Comparison of ENCODE assay signal across 8 mouse cellular contexts in the genomic region with DNA sequence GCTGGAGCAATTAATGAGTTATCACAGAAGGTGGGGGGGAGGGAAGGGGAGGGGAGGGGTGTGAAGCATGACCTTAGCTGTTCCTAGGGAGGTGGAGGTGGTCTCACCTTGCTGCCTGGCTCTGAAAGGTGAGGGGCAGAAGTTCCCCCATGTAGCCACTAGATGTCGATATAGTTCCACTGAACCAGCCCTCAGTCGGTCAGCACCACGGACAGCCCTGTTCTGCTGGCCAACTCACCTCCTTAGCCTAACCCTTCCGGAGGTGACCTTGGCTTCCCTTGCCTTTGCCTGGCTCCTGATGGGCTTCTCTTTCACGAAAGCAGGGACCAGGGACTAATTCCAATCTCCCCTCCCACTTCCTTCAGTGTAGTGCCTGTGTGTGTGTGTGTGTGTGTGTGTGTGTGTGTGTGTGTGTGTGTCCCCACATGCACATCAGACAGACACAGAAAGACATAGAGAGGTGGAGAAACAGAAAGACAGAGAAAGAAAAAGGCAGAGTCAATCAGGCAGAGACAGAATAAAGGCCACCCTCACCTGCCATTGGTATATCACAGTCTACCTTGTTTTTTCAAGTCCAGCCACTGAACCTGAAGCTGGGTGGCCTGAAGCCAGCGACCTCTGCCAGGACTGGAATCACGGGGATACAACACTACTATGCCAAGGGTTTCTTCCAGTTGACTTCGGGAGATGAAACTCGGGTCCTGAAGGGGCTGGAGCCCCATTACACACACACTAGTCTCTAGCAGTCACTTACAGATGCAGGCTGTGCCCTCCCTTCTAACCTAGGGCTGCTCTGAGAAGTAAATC.
A peak's percentile ranks its signal among the peaks of the same experiment; 100 is the strongest.
DNase-seq lines count a peak whose midpoint lies in the region; ATAC-seq and TF ChIP-seq lines count a peak whose summit lies in the region.

No protein-coding gene starts in this region.

- peak; percentile 68 for TF ChIP-seq RAD21 in MEL (IDR thresholded peaks at IDR 0.05; ENCODE audit: low read depth, low read length)

- peak; percentile 62 for DNase-seq in 416B (ENCODE audit: low read depth)
- peak; percentile 49 for DNase-seq in MEL (ENCODE audit: low read depth, low spot score)
- peak; percentile 78 for DNase-seq in cerebellum, adult 11-12 months
- DNase-seq in forebrain, postnatal 0 days: peak; percentile 63
- peak; percentile 73 for DNase-seq in induced T-regulatory cell, adult 2 months (ENCODE audit: low read depth)
- peak; percentile 69 for DNase-seq in liver, postnatal 0 days
- peak; percentile 71 for DNase-seq in neural tube, embryonic 11.5 days (ENCODE audit: low spot score)
- peak; percentile 58 for DNase-seq in thymus, postnatal 4 days

- H3K36me3 ChIP-seq in MEL (ENCODE audit: control insufficient read depth in 1 of 2, insufficient read depth in 2 of 2, low read length in 2 of 2): no peaks in the 10 kb centered on the region
- no peaks in the 10 kb centered on the region for H3K36me3 ChIP-seq in forebrain, postnatal 0 days (ENCODE audit: insufficient read depth)
- H3K36me3 ChIP-seq in liver, postnatal 0 days (replicated peaks; ENCODE audit: insufficient read depth, low read length): no peaks in the 10 kb centered on the region
- no peaks in the 10 kb centered on the region for H3K36me3 ChIP-seq in neural tube, embryonic 11.5 days (ENCODE audit: control insufficient read depth, insufficient read depth, low read length)

- 31% methylated on average over 9 of the region's 9 CpGs for WGBS in forebrain, postnatal 0 days
- 28% methylated on average over 9 of the region's 9 CpGs for WGBS in liver, postnatal 0 days (ENCODE audit: insufficient replicate concordance)
- WGBS in neural tube, embryonic 11.5 days: 36% methylated on average over 9 of the region's 9 CpGs

- no peaks in the 10 kb centered on the region for H3K4me1 ChIP-seq in MEL (ENCODE audit: control insufficient read depth in 1 of 2, insufficient read depth in 2 of 2, low read length in 2 of 2)
- H3K4me1 ChIP-seq in forebrain, postnatal 0 days (ENCODE audit: insufficient read depth): no peaks in the 10 kb centered on the region
- H3K4me1 ChIP-seq in liver, postnatal 0 days (ENCODE audit: insufficient read depth): no peaks in the 10 kb centered on the region
- no peaks in the 10 kb centered on the region for H3K4me1 ChIP-seq in neural tube, embryonic 11.5 days (ENCODE audit: control insufficient read depth, insufficient read depth, low read length)

- TF ChIP-seq POLR2A in MEL (IDR thresholded peaks at IDR 0.05; ENCODE audit: control insufficient read depth in 1 of 2, insufficient read depth in 1 of 2, low read depth in 1 of 2, low read length in 2 of 2, poor library complexity in 1 of 2): no peak

- H3K9ac ChIP-seq in MEL (ENCODE audit: control insufficient read depth, low read depth, low read length, poor library complexity, severe bottlenecking): no peak overlapping the region
- no peak overlapping the region for H3K9ac ChIP-seq in forebrain, postnatal 0 days
- no peak overlapping the region for H3K9ac ChIP-seq in liver, postnatal 0 days (replicated peaks)
- H3K9ac ChIP-seq in neural tube, embryonic 11.5 days (ENCODE audit: low read length): no peak overlapping the region

- TF ChIP-seq EP300 in MEL (IDR thresholded peaks at IDR 0.05; ENCODE audit: low read depth in 1 of 2, low read length in 2 of 2): no peak
- TF ChIP-seq EP300 in liver, postnatal 0 days (IDR thresholded peaks at IDR 0.05; ENCODE audit: low read depth): no peak

- no peak overlapping the region for H3K4me3 ChIP-seq in MEL (ENCODE audit: control insufficient read depth in 1 of 2, insufficient read depth in 1 of 2, low read depth in 2 of 2, low read length in 2 of 2)
- H3K4me3 ChIP-seq in forebrain, postnatal 0 days (ENCODE audit: low read depth, low read length): no peak overlapping the region
- no peak overlapping the region for H3K4me3 ChIP-seq in liver, postnatal 0 days (ENCODE audit: low read depth, low read length)
- H3K4me3 ChIP-seq in neural tube, embryonic 11.5 days (ENCODE audit: low read depth, low read length): no peak overlapping the region

- no peak overlapping the region for H3K27ac ChIP-seq in MEL (ENCODE audit: control insufficient read depth, low read depth, low read length)
- no peak overlapping the region for H3K27ac ChIP-seq in forebrain, postnatal 0 days (ENCODE audit: low read depth, low read length)
- H3K27ac ChIP-seq in liver, postnatal 0 days (ENCODE audit: low read depth): no peak overlapping the region
- H3K27ac ChIP-seq in neural tube, embryonic 11.5 days (ENCODE audit: low read depth, low read length): no peak overlapping the region

- no peaks in the 10 kb centered on the region for H3K27me3 ChIP-seq in MEL (ENCODE audit: control insufficient read depth in 1 of 2, insufficient read depth in 2 of 2, low read length in 2 of 2)
- no peaks in the 10 kb centered on the region for H3K27me3 ChIP-seq in forebrain, postnatal 0 days (ENCODE audit: insufficient read depth, low read length)
- no peaks in the 10 kb centered on the region for H3K27me3 ChIP-seq in liver, postnatal 0 days (ENCODE audit: insufficient read depth, low read length)
- no peaks in the 10 kb centered on the region for H3K27me3 ChIP-seq in neural tube, embryonic 11.5 days (ENCODE audit: control insufficient read depth, insufficient read depth, low read length)

- peak; percentile 33 for ATAC-seq in forebrain, postnatal 0 days
- peak; percentile 50 for ATAC-seq in liver, postnatal 0 days
- ATAC-seq in neural tube, embryonic 11.5 days (ENCODE audit: insufficient read depth, low FRiP score, low TSS enrichment): 0 out of 2 replicates have a peak, but pooled peaks have one; percentile 46

- H3K79me2 ChIP-seq in MEL (ENCODE audit: control insufficient read depth, insufficient read depth, low read length, poor library complexity): no peaks in the 10 kb centered on the region

- peak overlapping the region; percentile 22; the same call in 1 of the 2 replicates for H3K4me2 ChIP-seq in forebrain, postnatal 0 days (ENCODE audit: low read depth)
- no peak overlapping the region for H3K4me2 ChIP-seq in liver, postnatal 0 days (ENCODE audit: low read depth, low read length)
- no peak overlapping the region for H3K4me2 ChIP-seq in neural tube, embryonic 11.5 days (ENCODE audit: low read depth)

- peak; percentile 60 to 97 (median 66) for TF ChIP-seq CTCF in MEL (IDR thresholded peaks at IDR 0.05 in 2 of 3, conservative IDR thresholded peaks at IDR 0.05 in 1 of 3; ENCODE audit: control insufficient read depth in 1 of 3, insufficient read depth in 1 of 3, low read depth in 2 of 3, low read length in 3 of 3, poor library complexity in 1 of 3, severe bottlenecking in 1 of 3)
- peak; percentile 99 for TF ChIP-seq CTCF in forebrain, postnatal 0 days (IDR thresholded peaks at IDR 0.05; ENCODE audit: low read depth)
- TF ChIP-seq CTCF in liver, postnatal 0 days (IDR thresholded peaks at IDR 0.05; ENCODE audit: low read depth): peak; percentile 98

- no peaks in the 10 kb centered on the region for H3K9me3 ChIP-seq in MEL (replicated peaks; ENCODE audit: insufficient read depth, low read length)
- no peaks in the 10 kb centered on the region for H3K9me3 ChIP-seq in forebrain, postnatal 0 days (ENCODE audit: low read length)
- no peaks in the 10 kb centered on the region for H3K9me3 ChIP-seq in liver, postnatal 0 days (ENCODE audit: low read length)
- H3K9me3 ChIP-seq in neural tube, embryonic 11.5 days (ENCODE audit: control insufficient read depth, low read length): no peaks in the 10 kb centered on the region

TF ChIP-seq in MEL, 35 proteins besides CTCF, POLR2A, EP300 and RAD21:
- TF ChIP-seq SMC3 (IDR thresholded peaks at IDR 0.05; ENCODE audit: low read depth, low read length): peak; percentile 55
- no peak for TF ChIP-seq POLR2AphosphoS5 (IDR thresholded peaks at IDR 0.05; ENCODE audit: borderline replicate concordance, low read depth, low read length)
- no peak for TF ChIP-seq MAX (IDR thresholded peaks at IDR 0.05; ENCODE audit: low read length)
- TF ChIP-seq GABPA (IDR thresholded peaks at IDR 0.05; ENCODE audit: low read depth, low read length): no peak
- peak; percentile 32; the same call in 1 of the 2 replicates for TF ChIP-seq ZC3H11A (IDR thresholded peaks at IDR 0.05; ENCODE audit: low read depth, low read length)
- TF ChIP-seq SIN3A (IDR thresholded peaks at IDR 0.05; ENCODE audit: low read length): peak; percentile 66
